Mouse (Mus musculus) hindbrain, embryonic 13.5 days (tissue): ENCODE measurements at regions not wholly inside any gene's neighbourhood (a gene's known extent, or its start where the extent isn't known, plus 50 kb on each side); places are given as distances from the start of the nearest gene placed in this dataset.

ENCODE experiments used
- ATAC-seq: fragments of 200-750 bp; cut with Nextera tagmentation; 2 replicates; pipeline ENCODE4 v1.8.0; 2017; ENCODE audit warnings: moderate TSS enrichment; ENCODE audit not compliant: low FRiP score
- H3K27ac ChIP-seq: fragments of 300-500 bp; sonication (generic); 2 replicates; pipeline ENCODE4 v1.5.1; 2015; ENCODE audit warnings: inconsistent platforms, mild to moderate bottlenecking, moderate library complexity
- H3K27me3 ChIP-seq: fragments of 300-500 bp; sonication (generic); 2 replicates; pipeline ENCODE4 v1.6.1; 2015; ENCODE audit warnings: mild to moderate bottlenecking, inconsistent platforms
- H3K36me3 ChIP-seq: fragments of 300-500 bp; sonication (generic); 2 replicates; pipeline ENCODE4 v1.6.1; 2015; ENCODE audit warnings: mild to moderate bottlenecking, inconsistent platforms
- H3K4me1 ChIP-seq: fragments of 300-500 bp; sonication (generic); replicated peaks from 2 replicates; pipeline ENCODE4 v1.6.1; 2015; ENCODE audit warnings: inconsistent platforms
- H3K4me2 ChIP-seq: fragments of 300-500 bp; sonication (generic); 2 replicates; pipeline ENCODE4 v1.6.1; 2015; ENCODE audit warnings: inconsistent platforms, mild to moderate bottlenecking, moderate library complexity
- H3K4me3 ChIP-seq: fragments of 300-500 bp; sonication (generic); 2 replicates; pipeline ENCODE4 v1.5.1; 2015; ENCODE audit warnings: mild to moderate bottlenecking, inconsistent platforms
- H3K9ac ChIP-seq: fragments of 300-500 bp; sonication (generic); 2 replicates; pipeline ENCODE4 v1.6.1; 2015; ENCODE audit warnings: mild to moderate bottlenecking, inconsistent platforms
- H3K9me3 ChIP-seq: fragments of 300-500 bp; sonication (generic); 2 replicates; pipeline ENCODE4 v1.6.1; 2016; ENCODE audit warnings: inconsistent platforms
- WGBS: fragments of 180-500 bp; shearing (Covaris S2); methylation state at CpG from one replicate; pipeline ENCODE4 v1.1.7; 2015; 5-methylcytosine and 5-hydroxymethylcytosine counted together

- H3K27ac ChIP-seq, result no peak overlapping the region
- no peak overlapping the region for H3K4me3 ChIP-seq
- no peak for ATAC-seq
- no peaks in the 10 kb centered on the region for H3K36me3 ChIP-seq
- no peaks in the 10 kb centered on the region for H3K4me1 ChIP-seq
- 75% methylated on average over 4 of the region's 4 CpGs for WGBS
- H3K9ac ChIP-seq, result no peak overlapping the region
- no peaks in the 10 kb centered on the region for H3K9me3 ChIP-seq
- no peaks in the 10 kb centered on the region for H3K27me3 ChIP-seq
- H3K4me2 ChIP-seq, result no peak overlapping the region
These were observed 248.0 kb downstream of the Gm826 start for GRCm38 (mm10) chr2:160085999-160086398.

- H3K4me3 ChIP-seq, result no peak overlapping the region
- H3K36me3 ChIP-seq, result no peaks in the 10 kb centered on the region
- H3K4me2 ChIP-seq, result no peak overlapping the region
- H3K27me3 ChIP-seq, result no peaks in the 10 kb centered on the region
- ATAC-seq, result no peak
- H3K4me1 ChIP-seq, result no peaks in the 10 kb centered on the region
- H3K27ac ChIP-seq, result no peak overlapping the region
- H3K9me3 ChIP-seq, result no peaks in the 10 kb centered on the region
- WGBS, result 96% methylated on average over 4 of the region's 4 CpGs
- H3K9ac ChIP-seq, result no peak overlapping the region
These were observed 250.3 kb downstream of the Gm826 start for GRCm38 (mm10) chr2:160083674-160084073.

GRCm38 (mm10) chr2:160082106-160082653 is 251.8 kb downstream of the Gm826 start:
- Histone ChIP-seq H3K36me3 (no peaks in the 10 kb centered on the region), H3K27me3 (no peaks in the 10 kb centered on the region), H3K4me1 (no peaks in the 10 kb centered on the region), H3K4me3 (no peak overlapping the region), H3K9ac (no peak overlapping the region), H3K4me2 (no peak overlapping the region), H3K27ac (no peak overlapping the region), H3K9me3 (no peaks in the 10 kb centered on the region)
- WGBS, result 74% methylated on average over 5 of the region's 5 CpGs
- no peak for ATAC-seq

- Histone ChIP-seq H3K27ac (no peak overlapping the region), H3K9me3 (no peaks in the 10 kb centered on the region), H3K27me3 (no peaks in the 10 kb centered on the region), H3K4me1 (no peaks in the 10 kb centered on the region), H3K36me3 (no peaks in the 10 kb centered on the region), H3K9ac (no peak overlapping the region), H3K4me3 (no peak overlapping the region), H3K4me2 (no peak overlapping the region)
- no peak for ATAC-seq
- 79% methylated on average over 3 of the region's 3 CpGs for WGBS
These were observed 258.3 kb downstream of the Gm826 start for GRCm38 (mm10) chr2:160075694-160076093.

GRCm38 (mm10) chr2:160070441-160070840 is 263.5 kb downstream of the Gm826 start:
- H3K4me1 ChIP-seq, result peaks cover 12% of the 10 kb centered on the region
- H3K27ac ChIP-seq, result no peak overlapping the region
- no peak for ATAC-seq

GRCm38 (mm10) chr2:160068772-160069171 is 265.2 kb downstream of the Gm826 start:
- no peaks in the 10 kb centered on the region for H3K9me3 ChIP-seq
- no peaks in the 10 kb centered on the region for H3K36me3 ChIP-seq
- 81% methylated on average over 4 of the region's 4 CpGs for WGBS
- H3K4me2 ChIP-seq, result no peak overlapping the region
- no peak overlapping the region for H3K4me3 ChIP-seq
- no peak for ATAC-seq
- no peaks in the 10 kb centered on the region for H3K27me3 ChIP-seq
- no peak overlapping the region for H3K27ac ChIP-seq
- no peak overlapping the region for H3K9ac ChIP-seq
- H3K4me1 ChIP-seq, result peaks cover 12% of the 10 kb centered on the region

More at GRCm38 (mm10) chr2:160070441-160070840, 263.5 kb downstream of the Gm826 start:
- H3K9me3 ChIP-seq, result no peaks in the 10 kb centered on the region
- no peaks in the 10 kb centered on the region for H3K36me3 ChIP-seq
- H3K4me2 ChIP-seq, result no peak overlapping the region
- H3K9ac ChIP-seq, result no peak overlapping the region
- 91% methylated on average over 2 of the region's 2 CpGs for WGBS
- H3K27me3 ChIP-seq, result no peaks in the 10 kb centered on the region
- H3K4me3 ChIP-seq, result no peak overlapping the region

- H3K9me3 ChIP-seq, result no peaks in the 10 kb centered on the region
- H3K9ac ChIP-seq, result no peak overlapping the region
- H3K4me1 ChIP-seq, result peaks cover 12% of the 10 kb centered on the region
- no peak for ATAC-seq
- H3K27ac ChIP-seq, result no peak overlapping the region
- 0 out of 2 replicates have a peak, but pooled peaks cover under 1% of the 10 kb centered on the region for H3K27me3 ChIP-seq
- no peaks in the 10 kb centered on the region for H3K36me3 ChIP-seq
- 83% methylated on average over 9 of the region's 9 CpGs for WGBS
- no peak overlapping the region for H3K4me2 ChIP-seq
- H3K4me3 ChIP-seq, result no peak overlapping the region
These were observed 266.1 kb downstream of the Gm826 start for GRCm38 (mm10) chr2:160067904-160068303.

- no peak overlapping the region for H3K4me2 ChIP-seq
- H3K9me3 ChIP-seq, result no peaks in the 10 kb centered on the region
- H3K27me3 ChIP-seq, result 0 out of 2 replicates have a peak, but pooled peaks cover 6% of the 10 kb centered on the region
- ATAC-seq, result no peak
- no peak overlapping the region for H3K27ac ChIP-seq
- H3K36me3 ChIP-seq, result no peaks in the 10 kb centered on the region
- H3K9ac ChIP-seq, result no peak overlapping the region
- H3K4me1 ChIP-seq, result peaks cover 12% of the 10 kb centered on the region
- 42% methylated on average over 6 of the region's 6 CpGs for WGBS
- H3K4me3 ChIP-seq, result no peak overlapping the region
These were observed 267.3 kb downstream of the Gm826 start for GRCm38 (mm10) chr2:160066491-160067303.

- H3K9me3 ChIP-seq, result no peaks in the 10 kb centered on the region
- 68% methylated on average over 4 of the region's 4 CpGs for WGBS
- no peak for ATAC-seq
These were observed 271.6 kb downstream of the Gm826 start for GRCm38 (mm10) chr2:160062148-160062937.

GRCm38 (mm10) chr2:160060091-160060490 is 273.9 kb downstream of the Gm826 start:
- Histone ChIP-seq H3K4me2 (no peak overlapping the region), H3K4me1 (peaks cover 11% of the 10 kb centered on the region), H3K36me3 (no peaks in the 10 kb centered on the region), H3K9me3 (no peaks in the 10 kb centered on the region), H3K9ac (no peak overlapping the region), H3K4me3 (no peak overlapping the region), H3K27me3 (peaks cover 15% of the 10 kb centered on the region; the same call in 1 of the 2 replicates), H3K27ac (no peak overlapping the region)
- WGBS, result 90% methylated on average over 5 of the region's 5 CpGs
- no peak for ATAC-seq

More at GRCm38 (mm10) chr2:160062148-160062937, 271.6 kb downstream of the Gm826 start:
- Histone ChIP-seq H3K27ac (no peak overlapping the region), H3K4me1 (peaks cover 16% of the 10 kb centered on the region), H3K36me3 (no peaks in the 10 kb centered on the region), H3K9ac (no peak overlapping the region), H3K4me2 (no peak overlapping the region), H3K27me3 (peaks cover 15% of the 10 kb centered on the region; the same call in 1 of the 2 replicates), H3K4me3 (no peak overlapping the region)

- Histone ChIP-seq H3K9ac (no peak overlapping the region), H3K36me3 (no peaks in the 10 kb centered on the region), H3K27me3 (peaks cover 9% of the 10 kb centered on the region; the same call in 1 of the 2 replicates), H3K9me3 (no peaks in the 10 kb centered on the region), H3K4me1 (peaks cover 20% of the 10 kb centered on the region), H3K27ac (no peak overlapping the region), H3K4me2 (no peak overlapping the region), H3K4me3 (no peak overlapping the region)
- ATAC-seq, result no peak
- whole genome bisulfite sequencing, result 38% methylated on average over 6 of the region's 6 CpGs
These were observed 276.8 kb downstream of the Gm826 start for GRCm38 (mm10) chr2:160057211-160057610.

GRCm38 (mm10) chr2:160054411-160054810 is 279.6 kb downstream of the Gm826 start:
- Histone ChIP-seq H3K4me1 (peaks cover 20% of the 10 kb centered on the region), H3K9me3 (no peaks in the 10 kb centered on the region), H3K27me3 (peaks cover 6% of the 10 kb centered on the region; the same call in 1 of the 2 replicates), H3K9ac (no peak overlapping the region), H3K27ac (no peak overlapping the region), H3K36me3 (no peaks in the 10 kb centered on the region), H3K4me2 (no peak overlapping the region), H3K4me3 (no peak overlapping the region)
- ATAC-seq, result no peak
- 76% methylated on average over 14 of the region's 14 CpGs for WGBS
